10 mouse cellular contexts compared by ENCODE assay signal in the genomic region with DNA sequence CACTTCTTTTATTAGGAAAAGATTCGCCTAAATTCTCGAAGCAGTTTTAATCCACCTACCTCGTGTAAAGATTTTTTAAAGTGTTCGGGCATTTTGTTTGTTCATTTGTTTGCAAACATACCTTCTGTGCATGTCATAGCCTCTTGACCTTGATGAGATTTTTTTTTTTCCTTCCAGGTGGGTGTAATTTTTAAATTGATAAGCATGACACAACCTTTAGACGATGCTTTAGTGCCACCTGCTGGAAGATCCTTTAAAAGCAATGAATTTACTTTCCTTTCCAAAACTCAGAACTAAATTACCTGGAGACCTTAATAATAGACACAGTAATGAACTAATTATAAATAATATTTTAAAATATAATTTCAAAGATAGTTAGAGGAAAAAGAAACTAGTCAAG.
DNase-seq lines count a peak whose midpoint lies in the region; ATAC-seq and TF ChIP-seq lines count a peak whose summit lies in the region.
"Had no signal": no experiment of that assay in that cellular context is flagged by ENCODE, and none has a peak within 500 bp of the region (broad histone marks: within the 10 kb centered on the region; RNA-seq: fewer than 3 reads in every experiment).

No protein-coding gene starts in this region.

- 60% methylated on average over 5 of the region's 5 CpGs for WGBS in heart, postnatal 0 days
- WGBS in heart, embryonic 11.5 days (ENCODE audit: insufficient replicate concordance) = 63% methylated on average over 5 of the region's 5 CpGs
- 53% methylated on average over 5 of the region's 5 CpGs for WGBS in lung, embryonic 14.5 days

- no peak overlapping the region for H3K27ac ChIP-seq in heart, postnatal 0 days (ENCODE audit: low read depth)
- H3K27ac ChIP-seq in heart, embryonic 11.5 days (ENCODE audit: low read depth, low read length) = no peak overlapping the region
- H3K27ac ChIP-seq in lung, embryonic 14.5 days (ENCODE audit: low read depth) = no peak overlapping the region
- H3K27ac ChIP-seq: heart, embryonic 13.5 days; liver, embryonic 13.5 days had no signal

- ATAC-seq in heart, postnatal 0 days (ENCODE audit: insufficient read depth, low read depth) = no peak
- ATAC-seq in heart, embryonic 11.5 days (replicated peaks; ENCODE audit: insufficient number of reproducible peaks, low FRiP score, low TSS enrichment) = no peak
- no peak for ATAC-seq in lung, embryonic 14.5 days (ENCODE audit: insufficient read depth)

- no peak overlapping the region for H3K4me3 ChIP-seq in heart, postnatal 0 days (ENCODE audit: low read depth, low read length)
- no peak overlapping the region for H3K4me3 ChIP-seq in heart, embryonic 11.5 days (ENCODE audit: low read depth, low read length)
- H3K4me3 ChIP-seq in lung, embryonic 14.5 days (ENCODE audit: low read depth, low read length) = no peak overlapping the region
- H3K4me3 ChIP-seq: heart, embryonic 13.5 days; liver, embryonic 13.5 days had no signal

- no peak for TF ChIP-seq EP300 in heart, postnatal 0 days (IDR thresholded peaks at IDR 0.05; ENCODE audit: low read depth)

- no peak overlapping the region for H3K4me2 ChIP-seq in heart, postnatal 0 days (ENCODE audit: low read depth, low read length)
- no peak overlapping the region for H3K4me2 ChIP-seq in heart, embryonic 11.5 days
- no peak overlapping the region for H3K4me2 ChIP-seq in lung, embryonic 14.5 days
- H3K4me2 ChIP-seq: heart, embryonic 13.5 days; liver, embryonic 13.5 days had no signal

- peak; percentile 55 for TF ChIP-seq CTCF in heart, postnatal 0 days (IDR thresholded peaks at IDR 0.05; ENCODE audit: low read depth)
- peak; percentile 61 for TF ChIP-seq CTCF in lung, embryonic 14.5 days (IDR thresholded peaks at IDR 0.05; ENCODE audit: low read depth)

- no peaks in the 10 kb centered on the region for H3K27me3 ChIP-seq in heart, postnatal 0 days (ENCODE audit: control insufficient read depth, insufficient read depth, low read length)
- no peaks in the 10 kb centered on the region for H3K27me3 ChIP-seq in heart, embryonic 11.5 days (ENCODE audit: control insufficient read depth, insufficient read depth, low read length)
- H3K27me3 ChIP-seq in lung, embryonic 14.5 days (ENCODE audit: insufficient read depth, low read length) = no peaks in the 10 kb centered on the region
- H3K27me3 ChIP-seq: heart, embryonic 13.5 days; liver, embryonic 13.5 days had no signal

- DNase-seq in heart, postnatal 0 days (ENCODE audit: low spot score) = no peak
- peak; percentile 68 for DNase-seq in lung, embryonic 14.5 days
- DNase-seq in lung, postnatal 25 days (ENCODE audit: low spot score) = no peak
- DNase-seq in cerebellum, adult 9-11 months = peak; percentile 2
- peak; percentile 1 for DNase-seq in naive thymus-derived CD4-positive, alpha-beta T cell, adult 2 months (ENCODE audit: low read depth)
- DNase-seq in ovary, postnatal 10 days (ENCODE audit: low spot score) = no peak
- DNase-seq in adrenal gland, postnatal 25 days = no peak
- DNase-seq: liver, embryonic 13.5 days had no signal

- no peak overlapping the region for H3K9ac ChIP-seq in heart, postnatal 0 days (replicated peaks; ENCODE audit: low read depth, low read length)
- no peak overlapping the region for H3K9ac ChIP-seq in heart, embryonic 11.5 days (ENCODE audit: low read depth, low read length)
- no peak overlapping the region for H3K9ac ChIP-seq in lung, embryonic 14.5 days
- H3K9ac ChIP-seq: heart, embryonic 13.5 days; liver, embryonic 13.5 days had no signal

- no peaks in the 10 kb centered on the region for H3K9me3 ChIP-seq in heart, postnatal 0 days (replicated peaks; ENCODE audit: control insufficient read depth, low read length)
- H3K9me3 ChIP-seq in heart, embryonic 11.5 days (replicated peaks; ENCODE audit: control insufficient read depth, low read length) = no peaks in the 10 kb centered on the region
- no peaks in the 10 kb centered on the region for H3K9me3 ChIP-seq in lung, embryonic 14.5 days (ENCODE audit: low read depth, low read length)
- H3K9me3 ChIP-seq: heart, embryonic 13.5 days; liver, embryonic 13.5 days had no signal

- H3K4me1 ChIP-seq in heart, postnatal 0 days (ENCODE audit: control insufficient read depth, insufficient read depth) = no peaks in the 10 kb centered on the region
- H3K4me1 ChIP-seq in heart, embryonic 11.5 days (ENCODE audit: control insufficient read depth, insufficient read depth, low read length) = no peaks in the 10 kb centered on the region
- no peaks in the 10 kb centered on the region for H3K4me1 ChIP-seq in lung, embryonic 14.5 days (ENCODE audit: insufficient read depth)
- H3K4me1 ChIP-seq: heart, embryonic 13.5 days; liver, embryonic 13.5 days had no signal

- no peaks in the 10 kb centered on the region for H3K36me3 ChIP-seq in heart, postnatal 0 days (replicated peaks; ENCODE audit: control insufficient read depth, insufficient read depth, low read length)
- H3K36me3 ChIP-seq in heart, embryonic 11.5 days (ENCODE audit: control insufficient read depth, insufficient read depth, low read length) = no peaks in the 10 kb centered on the region
- no peaks in the 10 kb centered on the region for H3K36me3 ChIP-seq in lung, embryonic 14.5 days (ENCODE audit: insufficient read depth)
- H3K36me3 ChIP-seq: heart, embryonic 13.5 days; liver, embryonic 13.5 days had no signal

Comparison
In these comparisons a context has a peak if more than half of its experiments do, and no peak if none do; other contexts are left out.
1. DNase-seq: peak in lung, embryonic 14.5 days (single experiment), cerebellum, adult 9-11 months (single experiment) and naive thymus-derived CD4-positive, alpha-beta T cell, adult 2 months (single experiment); none in heart, postnatal 0 days (single experiment), lung, postnatal 25 days (single experiment), ovary, postnatal 10 days (single experiment) and adrenal gland, postnatal 25 days (single experiment).